In the genomic region with DNA sequence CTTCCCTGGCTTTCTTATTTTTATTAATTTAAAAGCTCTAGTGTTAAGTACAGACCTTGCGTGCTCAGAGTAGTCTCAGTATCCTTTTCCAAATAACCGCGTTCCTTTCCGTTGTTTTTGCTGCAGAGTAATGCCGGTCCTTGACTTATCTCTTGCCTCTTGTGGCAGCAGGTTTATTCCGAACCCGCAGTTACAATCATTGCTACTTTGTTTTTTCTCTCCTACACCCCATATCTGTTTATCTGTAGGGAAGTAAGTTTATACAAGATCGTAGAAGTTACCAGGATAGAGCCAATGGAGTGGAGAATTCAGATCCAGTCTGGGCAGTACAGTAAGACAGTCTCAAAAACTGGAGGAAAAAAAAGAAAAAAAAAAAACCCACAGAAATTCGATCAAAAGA, we compare ENCODE assay signal across 7 mouse cellular contexts. TPM values are rescaled to one million over a fixed set of nuclear protein-coding genes. Genes with fewer than 3 reads are reported as not detected.
DNase-seq lines count a peak whose midpoint lies in the region; ATAC-seq and TF ChIP-seq lines count a peak whose summit lies in the region.

No protein-coding gene starts in this region.

- peaks cover 26% of the 10 kb centered on the region for H3K4me1 ChIP-seq in lung, embryonic 16.5 days (replicated peaks; ENCODE audit: control insufficient read depth, insufficient read depth, low read length)
- peaks cover 10% of the 10 kb centered on the region; the same call in 1 of the 2 replicates for H3K4me1 ChIP-seq in forebrain, embryonic 11.5 days (replicated peaks; ENCODE audit: control insufficient read depth, insufficient read depth, low read length)
- H3K4me1 ChIP-seq in limb, embryonic 14.5 days (ENCODE audit: control insufficient read depth, insufficient read depth, low read length), result peaks cover 12% of the 10 kb centered on the region
- peaks cover 22% of the 10 kb centered on the region; the same call in 1 of the 2 replicates for H3K4me1 ChIP-seq in stomach, embryonic 14.5 days (ENCODE audit: control insufficient read depth, insufficient read depth, low read length)

- no peak for DNase-seq in lung, postnatal 4 days
- DNase-seq in forebrain, embryonic 11.5 days (ENCODE audit: low spot score), result no peak
- DNase-seq in limb, embryonic 14.5 days (ENCODE audit: low spot score), result no peak
- DNase-seq in left cerebral cortex, adult 11 months (ENCODE audit: low spot score), result no peak
- DNase-seq in c-Kit-positive CD71-positive TER-119-positive erythroid progenitor cells, embryonic 14.5 days (ENCODE audit: low spot score), result no peak

- H3K4me3 ChIP-seq in lung, embryonic 16.5 days (ENCODE audit: low read length), result peak overlapping the region; percentile 98
- H3K4me3 ChIP-seq in forebrain, embryonic 11.5 days (ENCODE audit: low read depth, low read length), result peak overlapping the region; percentile 94
- peak overlapping the region; percentile 90 for H3K4me3 ChIP-seq in limb, embryonic 14.5 days (replicated peaks; ENCODE audit: low read length)
- H3K4me3 ChIP-seq in stomach, embryonic 14.5 days (ENCODE audit: low read depth, low read length), result peak overlapping the region; percentile 74

- peak overlapping the region; percentile 97 for H3K9ac ChIP-seq in lung, embryonic 16.5 days (ENCODE audit: low read length)
- peak overlapping the region; percentile 99 for H3K9ac ChIP-seq in forebrain, embryonic 11.5 days (ENCODE audit: low read length)
- peak overlapping the region; percentile 97 for H3K9ac ChIP-seq in limb, embryonic 14.5 days (ENCODE audit: low read depth, low read length, severe bottlenecking)
- H3K9ac ChIP-seq in stomach, embryonic 14.5 days (replicated peaks; ENCODE audit: low read depth, low read length), result peak overlapping the region; percentile 74

- no peaks in the 10 kb centered on the region for H3K27me3 ChIP-seq in lung, embryonic 16.5 days (ENCODE audit: control insufficient read depth, insufficient read depth, low read depth, low read length)
- H3K27me3 ChIP-seq in forebrain, embryonic 11.5 days (ENCODE audit: control insufficient read depth, insufficient read depth, low read length), result no peaks in the 10 kb centered on the region
- no peaks in the 10 kb centered on the region for H3K27me3 ChIP-seq in limb, embryonic 14.5 days (ENCODE audit: control insufficient read depth, insufficient read depth, low read length)
- no peaks in the 10 kb centered on the region for H3K27me3 ChIP-seq in stomach, embryonic 14.5 days (ENCODE audit: control insufficient read depth, insufficient read depth, low read length)

- peak overlapping the region; percentile 99 for H3K27ac ChIP-seq in lung, embryonic 16.5 days (ENCODE audit: low read length)
- peak overlapping the region; percentile 99 for H3K27ac ChIP-seq in forebrain, embryonic 11.5 days (ENCODE audit: low read depth, low read length)
- H3K27ac ChIP-seq in limb, embryonic 14.5 days (replicated peaks; ENCODE audit: low read depth, low read length), result peak overlapping the region; percentile 96; the same call in 1 of the 2 replicates
- peak overlapping the region; percentile 98 for H3K27ac ChIP-seq in stomach, embryonic 14.5 days (ENCODE audit: low read length)

- peaks cover 31% of the 10 kb centered on the region for H3K36me3 ChIP-seq in lung, embryonic 16.5 days (ENCODE audit: control insufficient read depth, insufficient read depth, low read length)
- H3K36me3 ChIP-seq in forebrain, embryonic 11.5 days (ENCODE audit: control insufficient read depth, insufficient read depth, low read length), result peaks cover 36% of the 10 kb centered on the region
- H3K36me3 ChIP-seq in limb, embryonic 14.5 days (ENCODE audit: control insufficient read depth, insufficient read depth, low read length), result peaks cover 62% of the 10 kb centered on the region
- H3K36me3 ChIP-seq in stomach, embryonic 14.5 days (ENCODE audit: control insufficient read depth, insufficient read depth, low read length), result peaks cover 60% of the 10 kb centered on the region

- no peak for ATAC-seq in lung, embryonic 16.5 days (ENCODE audit: low read depth)
- ATAC-seq in forebrain, embryonic 11.5 days (replicated peaks; ENCODE audit: low FRiP score), result no peak
- ATAC-seq in limb, embryonic 14.5 days (ENCODE audit: low FRiP score, low read depth), result no peak
- ATAC-seq in stomach, embryonic 14.5 days (ENCODE audit: insufficient number of reproducible peaks, insufficient read depth, low FRiP score, low read depth), result no peak

- H3K9me3 ChIP-seq in lung, embryonic 16.5 days (ENCODE audit: control insufficient read depth, low read length), result no peaks in the 10 kb centered on the region
- H3K9me3 ChIP-seq in forebrain, embryonic 11.5 days (ENCODE audit: control insufficient read depth, low read length), result no peaks in the 10 kb centered on the region; the same call in 1 of the 2 replicates
- H3K9me3 ChIP-seq in limb, embryonic 14.5 days (ENCODE audit: control insufficient read depth, low read length), result no peaks in the 10 kb centered on the region
- H3K9me3 ChIP-seq in stomach, embryonic 14.5 days (ENCODE audit: control insufficient read depth, low read depth, low read length), result no peaks in the 10 kb centered on the region

- no peak for TF ChIP-seq POLR2A in limb, embryonic 14.5 days (IDR thresholded peaks at IDR 0.05; ENCODE audit: borderline replicate concordance, extremely low read depth, insufficient read depth, insufficient read length)

- H3K4me2 ChIP-seq in lung, embryonic 16.5 days (ENCODE audit: low read depth, low read length), result peak overlapping the region; percentile 76
- H3K4me2 ChIP-seq in forebrain, embryonic 11.5 days (ENCODE audit: low read depth, low read length, severe bottlenecking), result peak overlapping the region; percentile 61
- peak overlapping the region; percentile 79 for H3K4me2 ChIP-seq in limb, embryonic 14.5 days (replicated peaks; ENCODE audit: low read depth, low read length, severe bottlenecking)
- H3K4me2 ChIP-seq in stomach, embryonic 14.5 days (replicated peaks; ENCODE audit: low read depth, low read length), result peak overlapping the region; percentile 45

- under 1% methylated on average over 9 of the region's 9 CpGs for WGBS in lung, embryonic 16.5 days
- 6% methylated on average over 9 of the region's 9 CpGs for WGBS in forebrain, embryonic 11.5 days
- WGBS in limb, embryonic 14.5 days, result 4% methylated on average over 9 of the region's 9 CpGs
- 2% methylated on average over 9 of the region's 9 CpGs for WGBS in stomach, embryonic 14.5 days

RNA-seq across cellular contexts. Expression of a gene that starts 0.8 kb away (rescaled TPM):
- polyA plus RNA-seq in lung, embryonic 16.5 days (2015; fragmentation: Nextera tagmentation; extraction: Ambion mirVana), result 23.2 and 23.4 TPM in 2 replicates
- 32.8 and 36.6 TPM in 2 replicates for polyA plus RNA-seq in forebrain, embryonic 11.5 days (2014; fragmentation: Nextera tagmentation; extraction: Ambion mirVana)
- 14.9 and 22.2 TPM in 2 replicates for polyA plus RNA-seq in limb, embryonic 14.5 days (2012; rRNA removed)
- 15.3 and 18.6 TPM in 2 replicates for polyA plus RNA-seq in limb, embryonic 14.5 days (2014; fragmentation: Nextera tagmentation; extraction: Ambion mirVana)
- 14.9 and 16.5 TPM in 2 replicates for polyA plus RNA-seq in stomach, embryonic 14.5 days (2014; fragmentation: Nextera tagmentation; extraction: Ambion mirVana)

RNA-seq across cellular contexts. Expression of a gene that starts 0.9 kb away (rescaled TPM):
- polyA plus RNA-seq in lung, embryonic 16.5 days (2015; fragmentation: Nextera tagmentation; extraction: Ambion mirVana), result 27.7 and 32.3 TPM in 2 replicates
- 41.8 and 43.3 TPM in 2 replicates for polyA plus RNA-seq in forebrain, embryonic 11.5 days (2014; fragmentation: Nextera tagmentation; extraction: Ambion mirVana)
- polyA plus RNA-seq in limb, embryonic 14.5 days (2012; rRNA removed), result 22.5 and 24.9 TPM in 2 replicates
- 19.4 and 20.1 TPM in 2 replicates for polyA plus RNA-seq in limb, embryonic 14.5 days (2014; fragmentation: Nextera tagmentation; extraction: Ambion mirVana)
- 22.9 and 24.4 TPM in 2 replicates for polyA plus RNA-seq in stomach, embryonic 14.5 days (2014; fragmentation: Nextera tagmentation; extraction: Ambion mirVana)

RNA-seq across cellular contexts. Expression of a gene that starts 10.3 kb away (rescaled TPM):
- polyA plus RNA-seq in lung, embryonic 16.5 days (2015; fragmentation: Nextera tagmentation; extraction: Ambion mirVana), result 36.9 and 48.7 TPM in 2 replicates
- polyA plus RNA-seq in forebrain, embryonic 11.5 days (2014; fragmentation: Nextera tagmentation; extraction: Ambion mirVana), result 53.8 and 62.5 TPM in 2 replicates
- 115 and 161 TPM in 2 replicates for polyA plus RNA-seq in limb, embryonic 14.5 days (2012; rRNA removed)
- polyA plus RNA-seq in limb, embryonic 14.5 days (2014; fragmentation: Nextera tagmentation; extraction: Ambion mirVana), result 66.2 and 71.2 TPM in 2 replicates
- 54.9 and 55.2 TPM in 2 replicates for polyA plus RNA-seq in stomach, embryonic 14.5 days (2014; fragmentation: Nextera tagmentation; extraction: Ambion mirVana)

RNA-seq across cellular contexts. Expression of a gene that starts 25.1 kb away (rescaled TPM):
- 47.4 and 105 TPM in 2 replicates for polyA plus RNA-seq in lung, embryonic 16.5 days (2015; fragmentation: Nextera tagmentation; extraction: Ambion mirVana)
- polyA plus RNA-seq in forebrain, embryonic 11.5 days (2014; fragmentation: Nextera tagmentation; extraction: Ambion mirVana), result 11.2 and 11.3 TPM in 2 replicates
- polyA plus RNA-seq in limb, embryonic 14.5 days (2012; rRNA removed), result 555 and 1,104 TPM in 2 replicates
- polyA plus RNA-seq in limb, embryonic 14.5 days (2014; fragmentation: Nextera tagmentation; extraction: Ambion mirVana), result 413 and 609 TPM in 2 replicates
- 9.7 TPM in 2 replicates for polyA plus RNA-seq in stomach, embryonic 14.5 days (2014; fragmentation: Nextera tagmentation; extraction: Ambion mirVana)

RNA-seq across cellular contexts. Expression of a gene that starts 25.5 kb away (rescaled TPM):
- polyA plus RNA-seq in lung, embryonic 16.5 days (2015; fragmentation: Nextera tagmentation; extraction: Ambion mirVana), result 20.5 and 23.8 TPM in 2 replicates
- 31.7 and 36.5 TPM in 2 replicates for polyA plus RNA-seq in forebrain, embryonic 11.5 days (2014; fragmentation: Nextera tagmentation; extraction: Ambion mirVana)
- polyA plus RNA-seq in limb, embryonic 14.5 days (2012; rRNA removed), result 40.8 and 46.8 TPM in 2 replicates
- polyA plus RNA-seq in limb, embryonic 14.5 days (2014; fragmentation: Nextera tagmentation; extraction: Ambion mirVana), result 27.1 and 29.3 TPM in 2 replicates
- polyA plus RNA-seq in stomach, embryonic 14.5 days (2014; fragmentation: Nextera tagmentation; extraction: Ambion mirVana), result 15.1 and 18.7 TPM in 2 replicates
